Mouse (Mus musculus): ENCODE results near the gene Ifnar1. TPM values are rescaled to one million over a fixed set of nuclear protein-coding genes. Genes with fewer than 3 reads are reported as not detected.

The Ifnar1 gene
- polyA plus RNA-seq, 1 experiment from 2014 or later = 47.3 TPM

DNA sequence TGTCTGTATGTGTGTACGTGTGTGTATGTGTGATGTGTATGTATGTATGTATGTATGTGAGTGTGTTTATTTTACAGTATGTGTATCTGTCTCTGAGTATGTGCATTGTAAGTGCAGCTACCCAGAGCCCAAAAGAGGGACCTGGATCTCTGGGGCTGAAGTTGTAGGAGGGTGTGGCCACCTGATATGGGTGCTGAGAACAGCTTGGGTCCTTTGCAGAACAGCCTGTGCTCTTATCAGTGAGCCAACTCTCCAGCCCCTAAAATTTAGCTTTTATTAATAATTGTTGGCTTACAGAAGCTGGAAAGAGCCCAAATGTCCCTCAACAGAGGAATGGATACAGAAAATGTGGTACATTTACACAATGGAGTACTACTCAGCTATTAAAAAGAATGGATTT is 58.6 kb downstream of the Ifnar1 start:
- H3K4me3 ChIP-seq (ENCODE audit: low read depth, low read length) = no peak overlapping the region
- H3K9me3 ChIP-seq (ENCODE audit: control insufficient read depth, low read length) = no peaks in the 10 kb centered on the region
- 97% methylated on average over 1 of the region's 1 CpGs for WGBS
- ATAC-seq (ENCODE audit: low read depth) (no peak), DNase-seq (ENCODE audit: low spot score) (no peak)
- H3K27ac ChIP-seq (replicated peaks; ENCODE audit: low read depth, low read length) = no peak overlapping the region
- peaks cover 16% of the 10 kb centered on the region for H3K4me1 ChIP-seq (ENCODE audit: control insufficient read depth, insufficient read depth, low read length)
- H3K4me2 ChIP-seq (ENCODE audit: low read depth, low read length) = no peak overlapping the region
- no peaks in the 10 kb centered on the region; the same call in 1 of the 2 replicates for H3K27me3 ChIP-seq (replicated peaks; ENCODE audit: control insufficient read depth, insufficient read depth, low read length)
- no peak overlapping the region for H3K9ac ChIP-seq (ENCODE audit: low read depth, low read length)
- no peaks in the 10 kb centered on the region for H3K36me3 ChIP-seq (ENCODE audit: control insufficient read depth, insufficient read depth, low read length)

DNA sequence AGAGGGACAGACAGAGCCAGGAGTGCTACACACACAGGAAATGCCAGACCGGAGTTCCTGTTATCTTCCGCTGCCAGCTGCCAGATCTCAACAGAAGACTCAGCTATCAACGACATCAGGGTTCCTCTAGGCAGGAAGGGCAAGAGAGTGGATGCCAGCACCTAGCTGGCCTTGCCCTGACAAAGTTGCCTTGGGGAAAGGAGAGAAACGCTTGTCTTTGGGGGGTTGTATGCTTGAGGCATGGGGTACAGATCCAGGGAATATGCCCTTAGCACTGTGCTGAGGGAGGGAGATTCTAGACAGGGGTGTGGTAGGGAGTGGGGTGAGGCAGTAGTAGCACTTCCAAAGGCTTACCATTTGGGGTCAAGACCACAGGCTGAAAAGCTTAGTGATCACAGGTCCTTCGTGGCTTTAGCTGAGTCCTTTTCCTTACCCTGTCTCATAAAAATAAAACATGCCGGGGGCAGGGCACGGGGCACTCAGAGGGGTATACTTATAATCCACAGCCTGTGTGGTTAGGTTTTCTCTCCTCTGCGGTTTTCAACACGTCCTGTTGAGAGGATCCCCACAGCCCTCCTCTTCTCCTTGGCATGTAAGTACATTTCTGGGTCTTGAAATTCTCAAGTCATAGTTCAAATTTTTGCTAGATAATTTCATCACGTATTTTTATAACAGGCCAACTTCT is 60.7 kb downstream of the Ifnar1 start:
- Histone ChIP-seq H3K4me3 (ENCODE audit: low read depth, low read length) (no peak overlapping the region), H3K27me3 (replicated peaks; ENCODE audit: control insufficient read depth, insufficient read depth, low read length) (no peaks in the 10 kb centered on the region; the same call in 1 of the 2 replicates), H3K27ac (replicated peaks; ENCODE audit: low read depth, low read length) (peak overlapping the region; percentile 6; the same call in 1 of the 2 replicates), H3K36me3 (ENCODE audit: control insufficient read depth, insufficient read depth, low read length) (no peaks in the 10 kb centered on the region), H3K4me2 (ENCODE audit: low read depth, low read length) (no peak overlapping the region), H3K9me3 (ENCODE audit: control insufficient read depth, low read length) (no peaks in the 10 kb centered on the region), H3K9ac (ENCODE audit: low read depth, low read length) (no peak overlapping the region), H3K4me1 (ENCODE audit: control insufficient read depth, insufficient read depth, low read length) (peaks cover 24% of the 10 kb centered on the region)
- WGBS = 58% methylated on average over 10 of the region's 10 CpGs
- ATAC-seq (ENCODE audit: low read depth) (0 out of 2 replicates have a peak, but pooled peaks have one; percentile 5), DNase-seq (ENCODE audit: low spot score) (no peak)

DNA sequence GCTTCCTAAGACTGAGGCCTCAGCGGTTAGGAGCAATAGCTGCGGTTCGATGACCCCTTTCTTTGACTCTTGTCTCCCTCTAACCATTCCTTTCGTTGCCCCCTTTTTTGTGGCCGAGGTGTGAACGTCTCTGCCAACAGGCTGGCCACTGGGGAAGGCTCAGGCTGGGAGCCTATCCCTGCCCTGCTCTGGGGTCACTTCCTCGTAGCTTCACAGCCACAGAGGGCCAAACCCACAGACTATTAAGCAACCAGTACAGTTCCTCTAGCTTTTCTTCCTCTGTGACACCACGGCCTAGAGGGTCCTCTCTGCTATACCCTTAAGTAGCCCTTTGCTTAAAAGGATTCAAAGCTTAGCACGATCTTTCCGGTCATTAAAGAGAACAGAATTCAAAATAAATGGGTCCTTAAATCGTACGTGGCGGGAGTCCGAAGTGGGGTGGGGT is 61.4 kb downstream of the Ifnar1 start:
- peak overlapping the region; percentile 76 for H3K27ac ChIP-seq (replicated peaks; ENCODE audit: low read depth, low read length)
- 18% methylated on average over 14 of the region's 14 CpGs for WGBS
- peaks cover 22% of the 10 kb centered on the region for H3K4me1 ChIP-seq (ENCODE audit: control insufficient read depth, insufficient read depth, low read length)
- H3K27me3 ChIP-seq (replicated peaks; ENCODE audit: control insufficient read depth, insufficient read depth, low read length) = no peaks in the 10 kb centered on the region; the same call in 1 of the 2 replicates
- DNase-seq (ENCODE audit: low spot score) (no peak), ATAC-seq (ENCODE audit: low read depth) (peak; percentile 56)
- H3K4me2 ChIP-seq (ENCODE audit: low read depth, low read length) = peak overlapping the region; percentile 72
- H3K36me3 ChIP-seq (ENCODE audit: control insufficient read depth, insufficient read depth, low read length) = no peaks in the 10 kb centered on the region
- no peaks in the 10 kb centered on the region for H3K9me3 ChIP-seq (ENCODE audit: control insufficient read depth, low read length)
- H3K9ac ChIP-seq (ENCODE audit: low read depth, low read length) = peak overlapping the region; percentile 95
- peak overlapping the region; percentile 95 for H3K4me3 ChIP-seq (ENCODE audit: low read depth, low read length)

DNA sequence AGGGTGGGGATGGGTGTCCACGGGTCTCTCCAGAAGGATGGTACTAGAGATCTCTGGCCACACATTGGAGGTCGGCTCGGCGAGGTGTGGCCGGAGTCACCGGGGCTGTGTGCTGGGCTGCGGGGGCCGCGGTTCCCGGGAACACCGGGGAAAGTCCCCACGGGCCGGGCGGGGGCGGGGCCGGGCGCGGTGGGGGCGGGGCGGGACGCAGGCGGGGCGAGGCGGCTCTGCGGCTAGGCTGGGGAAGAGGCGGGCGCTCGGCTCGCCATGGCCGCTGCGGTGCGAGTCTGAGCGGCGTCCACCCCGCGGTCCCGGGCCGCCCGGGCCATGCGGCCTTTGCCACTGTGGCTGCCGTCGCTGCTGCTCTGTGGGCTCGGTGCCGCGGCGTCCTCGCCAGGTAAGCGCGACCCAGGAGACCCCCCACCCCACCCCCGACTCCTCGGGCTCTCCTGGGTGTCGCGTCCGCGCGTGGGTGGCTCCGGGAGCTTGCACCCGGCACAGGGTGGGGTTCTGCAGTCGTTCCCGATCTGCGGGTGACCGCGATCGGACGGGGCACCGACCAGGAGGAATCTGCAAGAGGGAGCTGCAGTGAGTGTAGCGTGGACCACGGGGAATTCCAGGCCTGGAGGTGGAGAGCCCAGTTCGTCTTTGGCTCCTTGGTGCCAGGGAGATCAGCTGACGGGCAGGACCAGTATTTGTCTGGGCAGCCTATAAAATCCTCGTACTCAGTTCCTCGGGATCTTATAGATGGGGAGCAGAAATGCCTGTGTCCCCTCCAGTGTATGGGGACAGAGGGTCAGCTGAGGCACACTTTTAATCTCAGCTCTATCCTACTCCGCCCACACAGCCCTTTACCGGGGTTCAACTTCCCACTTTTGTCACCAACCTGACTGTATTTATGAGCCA is 62.1 kb downstream of the Ifnar1 start, which contains the start of gene Ifngr2:
Gene Ifngr2, plus strand, starts transcription at position 237 of the 906 bp plus-strand sequence.
- Histone ChIP-seq H3K4me2 (ENCODE audit: low read depth, low read length) (peak within 1 kb of the TSS; percentile 72), H3K4me1 (ENCODE audit: control insufficient read depth, insufficient read depth, low read length) (peaks cover 20% of the 10 kb centered on the region), H3K27ac (replicated peaks; ENCODE audit: low read depth, low read length) (peak within 1 kb of the TSS; percentile 76), H3K27me3 (replicated peaks; ENCODE audit: control insufficient read depth, insufficient read depth, low read length) (no peaks in the 10 kb centered on the region; the same call in 1 of the 2 replicates), H3K4me3 (ENCODE audit: low read depth, low read length) (peak within 1 kb of the TSS; percentile 95), H3K36me3 (ENCODE audit: control insufficient read depth, insufficient read depth, low read length) (no peaks in the 10 kb centered on the region), H3K9me3 (ENCODE audit: control insufficient read depth, low read length) (no peaks in the 10 kb centered on the region), H3K9ac (ENCODE audit: low read depth, low read length) (peak within 1 kb of the TSS; percentile 95)
- DNase-seq (ENCODE audit: low spot score) (no peak), ATAC-seq (ENCODE audit: low read depth) (peak; percentile 89)
- 2% methylated on average over 23 of the region's 74 CpGs for WGBS

DNA sequence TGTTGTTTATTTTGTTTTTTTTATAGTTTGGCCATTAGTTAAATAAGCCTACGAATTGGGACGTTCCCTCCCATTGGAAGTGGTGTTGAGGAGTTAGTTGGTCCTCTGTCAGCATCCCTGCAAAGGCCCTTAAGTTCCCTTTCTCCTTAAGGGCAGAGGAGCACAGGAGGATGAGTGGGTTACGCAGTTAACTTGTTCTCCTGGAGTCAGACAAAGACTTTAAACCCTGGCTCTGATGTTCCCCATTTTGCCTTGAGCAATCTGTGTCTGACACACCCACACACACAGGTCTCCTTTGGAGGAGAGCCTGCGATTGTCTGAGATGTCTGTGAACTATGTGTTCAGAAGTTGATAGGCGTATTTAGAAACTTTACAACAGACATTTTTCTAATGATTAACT is 62.9 kb downstream of the Ifnar1 start:
- no peaks in the 10 kb centered on the region for H3K36me3 ChIP-seq (ENCODE audit: control insufficient read depth, insufficient read depth, low read length)
- H3K4me1 ChIP-seq (ENCODE audit: control insufficient read depth, insufficient read depth, low read length) = peaks cover 20% of the 10 kb centered on the region
- H3K27ac ChIP-seq (replicated peaks; ENCODE audit: low read depth, low read length) = no peak overlapping the region
- H3K9me3 ChIP-seq (ENCODE audit: control insufficient read depth, low read length) = no peaks in the 10 kb centered on the region
- peak overlapping the region; percentile 95; the same call in 1 of the 2 replicates for H3K9ac ChIP-seq (ENCODE audit: low read depth, low read length)
- ATAC-seq (ENCODE audit: low read depth) (no peak), DNase-seq (ENCODE audit: low spot score) (no peak)
- H3K4me2 ChIP-seq (ENCODE audit: low read depth, low read length) = peak overlapping the region; percentile 72
- no peaks in the 10 kb centered on the region; the same call in 1 of the 2 replicates for H3K27me3 ChIP-seq (replicated peaks; ENCODE audit: control insufficient read depth, insufficient read depth, low read length)
- WGBS = 44% methylated on average over 5 of the region's 5 CpGs
- H3K4me3 ChIP-seq (ENCODE audit: low read depth, low read length) = peak overlapping the region; percentile 95

DNA sequence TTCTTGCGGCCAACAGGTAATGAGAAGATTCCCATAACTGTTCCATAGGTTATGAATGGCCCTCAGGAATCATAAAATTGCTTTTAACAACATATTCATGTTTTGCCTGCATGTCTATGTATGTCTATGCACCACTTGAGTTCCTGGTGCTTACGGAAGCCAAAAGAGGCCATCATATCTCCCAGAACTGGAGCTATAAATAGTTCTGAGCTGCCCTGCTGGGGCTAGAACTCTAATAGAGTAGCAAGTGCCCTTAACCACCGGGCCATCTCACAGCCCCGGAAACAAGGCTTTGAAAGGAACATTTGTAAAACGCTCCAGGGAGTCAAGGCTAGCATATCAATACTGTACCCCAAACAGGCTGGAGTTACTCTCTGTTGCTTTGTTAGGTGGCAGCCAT is 63.5 kb downstream of the Ifnar1 start:
- DNase-seq (ENCODE audit: low spot score) (no peak), ATAC-seq (ENCODE audit: low read depth) (no peak)
- Histone ChIP-seq H3K27ac (replicated peaks; ENCODE audit: low read depth, low read length) (no peak overlapping the region), H3K9ac (ENCODE audit: low read depth, low read length) (peak overlapping the region; percentile 19; the same call in 1 of the 2 replicates), H3K27me3 (replicated peaks; ENCODE audit: control insufficient read depth, insufficient read depth, low read length) (no peaks in the 10 kb centered on the region; the same call in 1 of the 2 replicates), H3K4me3 (ENCODE audit: low read depth, low read length) (peak overlapping the region; percentile 95), H3K4me1 (ENCODE audit: control insufficient read depth, insufficient read depth, low read length) (peaks cover 26% of the 10 kb centered on the region), H3K9me3 (ENCODE audit: control insufficient read depth, low read length) (no peaks in the 10 kb centered on the region), H3K36me3 (ENCODE audit: control insufficient read depth, insufficient read depth, low read length) (no peaks in the 10 kb centered on the region), H3K4me2 (ENCODE audit: low read depth, low read length) (peak overlapping the region; percentile 72)
- WGBS = 46% methylated on average over 5 of the region's 5 CpGs

DNA sequence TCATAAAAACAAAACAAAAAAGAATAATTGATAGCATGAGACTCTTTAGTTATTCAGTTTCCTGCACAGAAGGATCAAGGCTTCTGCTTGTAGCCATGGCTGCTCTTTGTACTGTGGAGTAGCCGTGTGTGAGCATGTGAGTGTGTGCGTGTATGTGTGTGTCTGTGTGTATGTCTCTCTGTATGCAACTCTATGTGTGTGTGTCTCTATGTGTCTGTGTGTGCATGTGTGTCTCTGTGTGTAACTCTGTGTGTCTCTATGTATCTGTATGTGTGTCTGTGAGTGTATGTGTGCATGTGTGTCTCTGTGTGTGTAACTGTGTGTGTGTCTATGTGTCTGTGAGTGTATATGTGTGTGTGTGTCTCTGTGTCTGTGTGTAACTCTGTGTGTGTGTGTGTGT is 64.0 kb downstream of the Ifnar1 start:
- ATAC-seq (ENCODE audit: low read depth) (no peak), DNase-seq (ENCODE audit: low spot score) (no peak)
- no peaks in the 10 kb centered on the region for H3K36me3 ChIP-seq (ENCODE audit: control insufficient read depth, insufficient read depth, low read length)
- WGBS = 77% methylated on average over 2 of the region's 2 CpGs
- H3K9ac ChIP-seq (ENCODE audit: low read depth, low read length) = peak overlapping the region; percentile 19; the same call in 1 of the 2 replicates
- H3K4me3 ChIP-seq (ENCODE audit: low read depth, low read length) = peak overlapping the region; percentile 95
- no peaks in the 10 kb centered on the region for H3K9me3 ChIP-seq (ENCODE audit: control insufficient read depth, low read length)
- peak overlapping the region; percentile 72 for H3K4me2 ChIP-seq (ENCODE audit: low read depth, low read length)
- H3K4me1 ChIP-seq (ENCODE audit: control insufficient read depth, insufficient read depth, low read length) = peaks cover 30% of the 10 kb centered on the region
- no peaks in the 10 kb centered on the region; the same call in 1 of the 2 replicates for H3K27me3 ChIP-seq (replicated peaks; ENCODE audit: control insufficient read depth, insufficient read depth, low read length)
- no peak overlapping the region for H3K27ac ChIP-seq (replicated peaks; ENCODE audit: low read depth, low read length)

DNA sequence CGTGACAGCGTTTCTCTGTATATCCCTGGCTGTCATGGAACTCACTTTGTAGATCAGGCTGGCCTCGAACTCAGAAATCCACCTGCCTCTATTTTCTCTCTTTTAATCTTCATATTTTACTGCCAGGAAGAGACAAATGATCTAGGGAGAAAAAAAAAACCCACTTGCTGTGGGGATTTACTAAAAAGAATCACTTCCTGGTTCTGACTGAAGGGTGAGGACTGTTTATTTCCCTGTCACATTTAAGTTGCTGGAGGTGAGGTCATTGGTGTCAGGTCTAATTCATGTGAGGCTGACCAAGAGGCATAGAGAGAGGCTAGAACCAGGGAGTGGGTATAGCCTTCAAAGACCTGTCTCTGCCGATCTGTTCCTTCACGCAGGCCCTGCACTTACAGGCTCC is 64.6 kb downstream of the Ifnar1 start:
- no peaks in the 10 kb centered on the region for H3K36me3 ChIP-seq (ENCODE audit: control insufficient read depth, insufficient read depth, low read length)
- no peak for ATAC-seq (ENCODE audit: low read depth)
- 61% methylated on average over 5 of the region's 5 CpGs for WGBS

More for the DNA sequence above, 64.6 kb downstream of the Ifnar1 start:
- Histone ChIP-seq H3K9me3 (ENCODE audit: control insufficient read depth, low read length) (no peaks in the 10 kb centered on the region), H3K27ac (replicated peaks; ENCODE audit: low read depth, low read length) (no peak overlapping the region), H3K4me2 (ENCODE audit: low read depth, low read length) (no peak overlapping the region), H3K27me3 (replicated peaks; ENCODE audit: control insufficient read depth, insufficient read depth, low read length) (no peaks in the 10 kb centered on the region; the same call in 1 of the 2 replicates), H3K9ac (ENCODE audit: low read depth, low read length) (no peak overlapping the region), H3K4me3 (ENCODE audit: low read depth, low read length) (no peak overlapping the region), H3K4me1 (ENCODE audit: control insufficient read depth, insufficient read depth, low read length) (peaks cover 34% of the 10 kb centered on the region)
- no peak for DNase-seq (ENCODE audit: low spot score)

Data from embryonic facial prominence, embryonic 14.5 days (tissue).